Mouse (Mus musculus) midbrain, postnatal 0 days (tissue): ENCODE measurements at regions not wholly inside any gene's neighbourhood (a gene's known extent, or its start where the extent isn't known, plus 50 kb on each side); places are given as distances from the start of the nearest gene placed in this dataset.
A peak's percentile ranks its signal among the peaks of the same experiment; 100 is the strongest.

Source experiments
- ATAC-seq: fragments of 200-750 bp; cut with Nextera tagmentation; 2 replicates; pipeline ENCODE4 v1.8.0; 2017; ENCODE audit warnings: moderate number of reproducible peaks, mild to moderate bottlenecking, moderate TSS enrichment, moderate library complexity; ENCODE audit not compliant: low FRiP score
- DNase-seq: peaks from one replicate; pipeline ENCODE4 v3.0.0-alpha.2; 2015; ENCODE audit warnings: low spot score
- H3K27ac ChIP-seq: fragments of 300-500 bp; sonication (generic); 2 replicates; pipeline ENCODE4 v1.5.1; 2014; ENCODE audit warnings: low read depth, mild to moderate bottlenecking, low read length, mixed read lengths
- H3K27me3 ChIP-seq: fragments of 300-500 bp; sonication (generic); 2 replicates; pipeline ENCODE4 v1.6.1; 2014; ENCODE audit warnings: low read length, control low read depth, mixed read lengths; ENCODE audit not compliant: insufficient read depth
- H3K36me3 ChIP-seq: fragments of 300-500 bp; sonication (generic); 2 replicates; pipeline ENCODE4 v1.6.1; 2014; ENCODE audit warnings: low read length, control low read depth, mixed read lengths; ENCODE audit not compliant: insufficient read depth
- H3K4me1 ChIP-seq: fragments of 300-500 bp; sonication (generic); 2 replicates; pipeline ENCODE4 v1.6.1; 2014; ENCODE audit warnings: mild to moderate bottlenecking, control low read depth, antibody characterized with exemption, low read length, mixed read lengths; ENCODE audit not compliant: insufficient read depth
- H3K4me2 ChIP-seq: fragments of 300-500 bp; sonication (generic); 2 replicates; pipeline ENCODE4 v1.6.1; 2014; ENCODE audit warnings: low read depth, mild to moderate bottlenecking, low read length, mixed read lengths; ENCODE audit not compliant: poor library complexity, severe bottlenecking
- H3K4me3 ChIP-seq: fragments of 300-500 bp; sonication (generic); 2 replicates; pipeline ENCODE4 v1.5.1; 2014; ENCODE audit warnings: low read depth, mild to moderate bottlenecking, low read length, moderate library complexity
- H3K9ac ChIP-seq: fragments of 300-500 bp; sonication (generic); replicated peaks from 2 replicates; pipeline ENCODE4 v1.6.1; 2014; ENCODE audit warnings: mild to moderate bottlenecking, low read length, moderate library complexity, mixed read lengths; ENCODE audit not compliant: poor library complexity, severe bottlenecking
- H3K9me3 ChIP-seq: fragments of 300-500 bp; sonication (generic); 2 replicates; pipeline ENCODE4 v1.6.1; 2016; ENCODE audit warnings: low read length, control low read depth
- CTCF ChIP-seq: IDR thresholded peaks from 2 replicates; pipeline ENCODE4 v1.5.1; 2016; ENCODE audit warnings: antibody characterized with exemption, mild to moderate bottlenecking
- WGBS: fragments of 180-500 bp; shearing (Covaris S2); extraction: QIAGEN DNeasy Blood & Tissue Kit; methylation state at CpG from one replicate; pipeline ENCODE4 v1.1.7; 2014; 5-methylcytosine and 5-hydroxymethylcytosine counted together

DNA sequence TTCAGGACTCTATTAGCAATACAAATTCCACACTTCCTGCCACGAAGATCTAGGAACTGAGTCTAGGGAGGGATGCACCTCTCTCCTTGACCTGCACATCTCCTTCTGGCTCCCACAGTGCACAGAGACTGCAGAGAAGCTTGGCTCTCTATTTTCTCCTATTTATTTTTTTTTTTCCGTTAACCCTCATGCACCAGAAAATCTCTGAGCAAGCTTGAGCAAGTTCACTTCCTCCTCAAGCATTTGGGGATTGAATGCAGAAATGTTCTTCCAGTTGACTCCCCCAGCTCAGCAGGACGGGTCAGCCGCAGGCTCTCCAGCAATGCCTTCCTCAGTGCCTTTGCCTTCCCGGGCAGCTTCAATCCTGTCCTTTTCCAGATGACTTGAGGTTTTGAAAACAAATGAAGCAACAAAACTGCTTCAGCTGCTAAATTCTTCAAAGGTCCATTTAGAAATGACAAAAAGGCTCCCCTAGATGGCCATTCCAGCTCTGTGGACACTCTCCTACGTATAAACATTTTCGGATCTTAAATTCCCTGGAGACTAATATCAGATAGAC, 352.9 kb downstream of the Synb start:
- Histone ChIP-seq H3K27me3 (no peaks in the 10 kb centered on the region), H3K9ac (no peak overlapping the region), H3K27ac (no peak overlapping the region), H3K9me3 (no peaks in the 10 kb centered on the region), H3K4me3 (no peak overlapping the region), H3K36me3 (no peaks in the 10 kb centered on the region), H3K4me1 (no peaks in the 10 kb centered on the region), H3K4me2 (no peak overlapping the region)
- DNase-seq (peak; percentile 3), ATAC-seq (no peak)
- TF ChIP-seq CTCF: no peak
- WGBS: 59% methylated on average over 7 of the region's 7 CpGs

DNA sequence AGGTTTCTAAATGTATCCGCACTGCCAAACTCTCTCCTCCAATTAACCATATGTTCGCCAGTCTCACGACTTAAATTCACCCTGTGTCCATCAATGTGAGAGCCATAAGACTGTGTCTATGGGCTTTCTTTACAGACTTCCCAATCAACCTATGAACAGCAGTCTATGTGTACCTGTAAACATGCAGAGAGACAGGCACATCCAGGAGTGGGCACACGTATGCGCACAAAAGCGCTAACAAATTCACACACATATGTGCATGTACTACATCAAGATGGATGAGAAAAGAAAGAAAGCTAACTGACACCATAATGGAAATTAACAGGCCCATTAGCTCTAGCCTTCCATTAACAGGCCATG, 358.8 kb downstream of the Synb start:
- peaks cover 8% of the 10 kb centered on the region; the same call in 1 of the 2 replicates for H3K4me1 ChIP-seq
- ATAC-seq: no peak

GRCm38 (mm10) chr14:68934611-68935302, 359.3 kb downstream of the Synb start:
- TF ChIP-seq CTCF: no peak

More for the DNA sequence above, 358.8 kb downstream of the Synb start:
- no peak overlapping the region for H3K4me2 ChIP-seq
- no peaks in the 10 kb centered on the region for H3K27me3 ChIP-seq
- no peak for TF ChIP-seq CTCF
- no peak for DNase-seq
- no peak overlapping the region for H3K27ac ChIP-seq
- no peaks in the 10 kb centered on the region for H3K36me3 ChIP-seq
- no peaks in the 10 kb centered on the region for H3K9me3 ChIP-seq
- 77% methylated on average over 6 of the region's 6 CpGs for WGBS
- H3K4me3 ChIP-seq: no peak overlapping the region
- H3K9ac ChIP-seq: no peak overlapping the region

GRCm38 (mm10) chr14:68927814-68928213, 366.3 kb downstream of the Synb start:
- DNase-seq: peak; percentile 17
- no peaks in the 10 kb centered on the region for H3K36me3 ChIP-seq
- no peaks in the 10 kb centered on the region for H3K9me3 ChIP-seq
- H3K27me3 ChIP-seq: no peaks in the 10 kb centered on the region
- no peak for ATAC-seq
- no peak for TF ChIP-seq CTCF
- 87% methylated on average over 4 of the region's 4 CpGs for WGBS
- no peak overlapping the region for H3K4me2 ChIP-seq
- H3K27ac ChIP-seq: no peak overlapping the region
- no peak overlapping the region for H3K9ac ChIP-seq
- no peak overlapping the region for H3K4me3 ChIP-seq
- H3K4me1 ChIP-seq: no peaks in the 10 kb centered on the region

More at GRCm38 (mm10) chr14:68934611-68935302, 359.3 kb downstream of the Synb start:
- DNase-seq (peak; percentile 68), ATAC-seq (peak; percentile 47; the same call in 1 of the 2 replicates)
- peaks cover 8% of the 10 kb centered on the region; the same call in 1 of the 2 replicates for H3K4me1 ChIP-seq
- H3K4me3 ChIP-seq: no peak overlapping the region
- no peaks in the 10 kb centered on the region for H3K27me3 ChIP-seq
- no peaks in the 10 kb centered on the region for H3K36me3 ChIP-seq
- no peak overlapping the region for H3K9ac ChIP-seq
- H3K9me3 ChIP-seq: no peaks in the 10 kb centered on the region
- peak overlapping the region; percentile 26; the same call in 1 of the 2 replicates for H3K27ac ChIP-seq
- H3K4me2 ChIP-seq: no peak overlapping the region
- WGBS: 20% methylated on average over 12 of the region's 12 CpGs

DNA sequence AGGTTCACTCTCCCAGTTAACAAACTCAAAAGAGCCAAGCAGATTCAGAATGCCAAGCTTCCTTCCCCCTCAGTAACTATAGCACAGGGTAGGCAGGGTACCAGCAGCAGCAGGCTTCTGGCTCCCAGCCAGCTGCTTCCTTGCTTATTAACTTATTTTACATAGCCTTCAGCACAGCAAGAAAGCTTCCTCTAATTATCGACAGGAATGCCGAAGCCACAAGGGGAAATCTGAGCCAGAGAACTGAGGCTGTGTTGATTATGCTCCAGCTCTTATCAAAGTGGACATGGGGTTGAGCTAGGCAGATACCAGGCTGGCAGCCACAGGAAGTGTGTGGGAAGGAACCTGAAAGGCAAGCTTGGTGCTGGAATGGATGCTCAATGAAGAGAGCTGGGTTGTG, 371.0 kb downstream of the Synb start:
- Histone ChIP-seq H3K4me1 (no peaks in the 10 kb centered on the region), H3K4me2 (no peak overlapping the region), H3K27me3 (no peaks in the 10 kb centered on the region), H3K27ac (no peak overlapping the region), H3K4me3 (no peak overlapping the region), H3K36me3 (no peaks in the 10 kb centered on the region), H3K9ac (no peak overlapping the region), H3K9me3 (no peaks in the 10 kb centered on the region)
- peak; percentile 47; the same call in 1 of the 2 replicates for ATAC-seq
- TF ChIP-seq CTCF: no peak
- DNase-seq: peak; percentile 94
- WGBS: 7% methylated on average over 2 of the region's 2 CpGs

- WGBS: 50% methylated on average over 2 of the region's 2 CpGs
- Histone ChIP-seq H3K9ac (no peak overlapping the region), H3K27me3 (no peaks in the 10 kb centered on the region), H3K9me3 (no peaks in the 10 kb centered on the region), H3K36me3 (no peaks in the 10 kb centered on the region), H3K4me3 (no peak overlapping the region), H3K27ac (no peak overlapping the region; the same call in 1 of the 2 replicates), H3K4me1 (no peaks in the 10 kb centered on the region), H3K4me2 (no peak overlapping the region)
- DNase-seq: no peak
- no peak for TF ChIP-seq CTCF
- no peak for ATAC-seq
Measured at GRCm38 (mm10) chr14:68922035-68922434, 372.1 kb downstream of the Synb start.
